Comparison of ENCODE assay signal across 20 mouse cellular contexts in genomic region chr9:15992158-15992846, GRCm38 (mm10).
DNase-seq lines count a peak whose midpoint lies in the region; ATAC-seq lines count a peak whose summit lies in the region.
"Had no signal": no experiment of that assay in that cellular context is flagged by ENCODE, and none has a peak within 500 bp of the region (broad histone marks: within the 10 kb centered on the region; RNA-seq: fewer than 3 reads in every experiment).

No protein-coding gene starts in this region.

- peak; percentile 35; the same call in 1 of the 2 replicates for ATAC-seq in midbrain, embryonic 13.5 days
- ATAC-seq in neural tube, embryonic 14.5 days (ENCODE audit: low read depth) = no peak
- peak; percentile 49; the same call in 1 of the 2 replicates for ATAC-seq in hindbrain, embryonic 15.5 days (ENCODE audit: low FRiP score, low read depth)
- ATAC-seq in megakaryocyte progenitor cell, adult 5-6 weeks (replicated peaks; ENCODE audit: poor library complexity) = no peak
- ATAC-seq: forebrain, embryonic 14.5 days; intestine, embryonic 16.5 days had no signal

- peaks cover 7% of the 10 kb centered on the region; the same call in 1 of the 2 replicates for H3K4me1 ChIP-seq in midbrain, embryonic 13.5 days (replicated peaks)
- H3K4me1 ChIP-seq in midbrain, embryonic 10.5 days = 0 out of 2 replicates have a peak, but pooled peaks cover 3% of the 10 kb centered on the region
- H3K4me1 ChIP-seq in neural tube, embryonic 14.5 days (ENCODE audit: control insufficient read depth, insufficient read depth, low read length) = peaks cover 5% of the 10 kb centered on the region; the same call in 1 of the 2 replicates
- peaks cover 19% of the 10 kb centered on the region; the same call in 1 of the 2 replicates for H3K4me1 ChIP-seq in hindbrain, embryonic 15.5 days (replicated peaks)
- H3K4me1 ChIP-seq: embryonic facial prominence, embryonic 15.5 days; heart, embryonic 13.5 days had no signal

- H3K9ac ChIP-seq in midbrain, embryonic 13.5 days (replicated peaks) = no peak overlapping the region
- H3K9ac ChIP-seq in neural tube, embryonic 14.5 days (replicated peaks; ENCODE audit: low read depth, low read length) = no peak overlapping the region
- no peak overlapping the region for H3K9ac ChIP-seq in hindbrain, embryonic 15.5 days
- H3K9ac ChIP-seq: embryonic facial prominence, embryonic 15.5 days; heart, embryonic 13.5 days had no signal

- H3K9me3 ChIP-seq in midbrain, embryonic 13.5 days = no peaks in the 10 kb centered on the region
- H3K9me3 ChIP-seq in midbrain, embryonic 10.5 days (replicated peaks) = no peaks in the 10 kb centered on the region
- no peaks in the 10 kb centered on the region for H3K9me3 ChIP-seq in neural tube, embryonic 14.5 days (ENCODE audit: control insufficient read depth, low read length)
- no peaks in the 10 kb centered on the region for H3K9me3 ChIP-seq in hindbrain, embryonic 15.5 days
- H3K9me3 ChIP-seq: embryonic facial prominence, embryonic 15.5 days; forebrain, embryonic 10.5 days; heart, embryonic 13.5 days had no signal

- no peaks in the 10 kb centered on the region for H3K27me3 ChIP-seq in midbrain, embryonic 13.5 days
- H3K27me3 ChIP-seq in midbrain, embryonic 10.5 days (ENCODE audit: low read depth, poor library complexity, severe bottlenecking) = no peaks in the 10 kb centered on the region
- no peaks in the 10 kb centered on the region for H3K27me3 ChIP-seq in neural tube, embryonic 14.5 days (ENCODE audit: control insufficient read depth, insufficient read depth, low read length)
- H3K27me3 ChIP-seq in hindbrain, embryonic 15.5 days = no peaks in the 10 kb centered on the region
- H3K27me3 ChIP-seq: embryonic facial prominence, embryonic 15.5 days; heart, embryonic 13.5 days had no signal

- peaks cover 24% of the 10 kb centered on the region for H3K36me3 ChIP-seq in midbrain, embryonic 13.5 days
- H3K36me3 ChIP-seq in midbrain, embryonic 10.5 days = peaks cover 61% of the 10 kb centered on the region
- 0 out of 2 replicates have a peak, but pooled peaks cover 7% of the 10 kb centered on the region for H3K36me3 ChIP-seq in neural tube, embryonic 14.5 days (ENCODE audit: control insufficient read depth, insufficient read depth, low read length)
- peaks cover 18% of the 10 kb centered on the region for H3K36me3 ChIP-seq in hindbrain, embryonic 15.5 days
- H3K36me3 ChIP-seq: embryonic facial prominence, embryonic 15.5 days; heart, embryonic 13.5 days had no signal

- 49% methylated on average over 7 of the region's 7 CpGs for WGBS in midbrain, embryonic 13.5 days
- WGBS in midbrain, embryonic 10.5 days = 70% methylated on average over 7 of the region's 7 CpGs
- 59% methylated on average over 7 of the region's 7 CpGs for WGBS in neural tube, embryonic 14.5 days
- WGBS in hindbrain, embryonic 15.5 days = 49% methylated on average over 7 of the region's 7 CpGs

- no peak overlapping the region for H3K4me2 ChIP-seq in midbrain, embryonic 13.5 days (replicated peaks)
- no peak overlapping the region for H3K4me2 ChIP-seq in neural tube, embryonic 14.5 days (ENCODE audit: low read depth, low read length)
- H3K4me2 ChIP-seq in hindbrain, embryonic 15.5 days = no peak overlapping the region
- H3K4me2 ChIP-seq: embryonic facial prominence, embryonic 15.5 days; heart, embryonic 13.5 days had no signal

- DNase-seq in midbrain, embryonic 10.5 days (ENCODE audit: low spot score) = no peak
- DNase-seq in neural tube, embryonic 10.5 days (ENCODE audit: extremely low spot score, low spot score) = no peak
- DNase-seq in layer of hippocampus, postnatal 25 days (ENCODE audit: extremely low spot score in 1 of 2, low spot score in 1 of 2) = no peak
- DNase-seq: adrenal gland, adult 8-10 months; cerebellum, adult 11 months; cerebellum, adult 8-10 months; cerebellum, postnatal 14 days; embryo, embryonic 11 days; gastrocnemius, postnatal 14 days; heart, postnatal 36 days had no signal

- no peak overlapping the region for H3K4me3 ChIP-seq in midbrain, embryonic 13.5 days (replicated peaks)
- H3K4me3 ChIP-seq in midbrain, embryonic 10.5 days = no peak overlapping the region
- H3K4me3 ChIP-seq in neural tube, embryonic 14.5 days (ENCODE audit: low read depth, low read length) = no peak overlapping the region
- H3K4me3 ChIP-seq in hindbrain, embryonic 15.5 days = no peak overlapping the region
- H3K4me3 ChIP-seq: embryonic facial prominence, embryonic 15.5 days; erythroblast, embryonic 14.5 days; forebrain, embryonic 10.5 days; heart, embryonic 13.5 days had no signal

- no peak overlapping the region for H3K27ac ChIP-seq in midbrain, embryonic 13.5 days
- no peak overlapping the region for H3K27ac ChIP-seq in midbrain, embryonic 10.5 days (replicated peaks)
- H3K27ac ChIP-seq in neural tube, embryonic 14.5 days (ENCODE audit: low read depth, low read length) = 0 out of 2 replicates have a peak overlapping the region, but pooled peaks have one; percentile 31
- H3K27ac ChIP-seq in hindbrain, embryonic 15.5 days (replicated peaks) = no peak overlapping the region
- H3K27ac ChIP-seq: embryonic facial prominence, embryonic 15.5 days; forebrain, embryonic 10.5 days; heart, embryonic 13.5 days had no signal

Comparison
In these comparisons a context has a peak if more than half of its experiments do, and no peak if none do; other contexts are left out.
1. ATAC-seq: peak in midbrain, embryonic 13.5 days (single experiment) and hindbrain, embryonic 15.5 days (single experiment); none in neural tube, embryonic 14.5 days (single experiment) and megakaryocyte progenitor cell, adult 5-6 weeks (single experiment).